Mouse (Mus musculus): ENCODE measurements around the gene Cacna2d3.

The Cacna2d3 gene

DNA sequence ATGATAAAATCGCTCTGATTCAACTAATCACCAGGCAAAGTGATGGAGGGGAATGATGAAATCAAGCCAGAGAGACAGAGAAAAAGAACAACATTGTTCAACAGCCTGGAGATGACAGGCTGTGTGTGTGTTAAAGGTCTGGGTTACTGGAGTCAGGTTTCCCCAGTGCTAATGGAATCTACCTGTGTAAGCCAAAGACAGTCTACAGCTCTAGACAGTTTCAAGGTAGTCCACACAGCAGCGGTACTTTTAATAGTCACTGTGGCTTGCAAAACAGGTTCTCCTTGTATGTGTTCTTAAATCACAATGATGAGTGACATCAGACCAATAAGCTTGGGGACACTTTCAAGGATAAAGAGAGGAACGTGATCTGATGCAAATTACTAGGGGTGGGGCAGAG lies 191.1 kb downstream of the Cacna2d3 start:
- in situ Hi-C loops (cut with MboI; ENCODE audit: low pct_unique_long_range_greater_than_20kb in 1 of 2, low sequenced_read_pairs in 2 of 2, unreplicated experiment in 1 of 2): no loop called here

GRCm38 (mm10) chr14:29528696-29529095 lies 193.0 kb downstream of the Cacna2d3 start:
- in situ Hi-C loops (cut with MboI; ENCODE audit: low pct_unique_long_range_greater_than_20kb in 1 of 2, low sequenced_read_pairs in 2 of 2, unreplicated experiment in 1 of 2): no loop called here

GRCm38 (mm10) chr14:29519751-29520669 lies 201.7 kb downstream of the Cacna2d3 start:
- in situ Hi-C loops (cut with MboI; ENCODE audit: low pct_unique_long_range_greater_than_20kb in 1 of 2, low sequenced_read_pairs in 2 of 2, unreplicated experiment in 1 of 2): no loop called here

- in situ Hi-C loops (cut with MboI; ENCODE audit: low pct_unique_long_range_greater_than_20kb in 1 of 2, low sequenced_read_pairs in 2 of 2, unreplicated experiment in 1 of 2): no loop called here
These were observed 219.0 kb downstream of the Cacna2d3 start for GRCm38 (mm10) chr14:29502667-29503066.

GRCm38 (mm10) chr14:29498546-29499290 lies 222.9 kb downstream of the Cacna2d3 start:
- in situ Hi-C loops (cut with MboI; ENCODE audit: low pct_unique_long_range_greater_than_20kb in 1 of 2, low sequenced_read_pairs in 2 of 2, unreplicated experiment in 1 of 2): no loop called here

DNA sequence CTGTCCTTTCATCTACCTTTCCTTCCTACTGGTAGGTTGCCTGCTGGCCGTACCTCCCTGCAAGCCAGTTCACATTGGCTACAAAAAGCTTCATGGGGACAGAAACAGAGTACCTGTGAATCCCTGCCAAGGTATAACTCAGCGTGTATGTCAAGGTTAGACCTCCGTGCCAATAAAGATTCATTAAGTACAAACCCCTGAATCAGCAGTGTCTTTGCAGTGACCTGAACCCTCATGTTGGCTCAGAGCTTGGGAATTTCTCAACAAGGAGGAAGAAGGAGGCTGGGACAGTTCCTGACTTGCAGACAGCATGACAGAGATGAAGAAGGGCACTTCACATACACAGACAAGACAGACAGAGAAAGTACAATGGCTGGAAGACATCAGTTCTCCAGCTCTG lies 225.1 kb downstream of the Cacna2d3 start:
- in situ Hi-C loops (cut with MboI; ENCODE audit: low pct_unique_long_range_greater_than_20kb in 1 of 2, low sequenced_read_pairs in 2 of 2, unreplicated experiment in 1 of 2): no loop called here

- in situ Hi-C loops (cut with MboI; ENCODE audit: low pct_unique_long_range_greater_than_20kb in 1 of 2, low sequenced_read_pairs in 2 of 2, unreplicated experiment in 1 of 2): no loop called here
These were observed 229.9 kb downstream of the Cacna2d3 start for GRCm38 (mm10) chr14:29491786-29492185.

- in situ Hi-C loops (cut with MboI; ENCODE audit: low pct_unique_long_range_greater_than_20kb in 1 of 2, low sequenced_read_pairs in 2 of 2, unreplicated experiment in 1 of 2): no loop called here
These were observed 236.2 kb downstream of the Cacna2d3 start for GRCm38 (mm10) chr14:29485416-29485815.

- in situ Hi-C loops (cut with MboI; ENCODE audit: low pct_unique_long_range_greater_than_20kb in 1 of 2, low sequenced_read_pairs in 2 of 2, unreplicated experiment in 1 of 2): no loop called here
These were observed 243.2 kb downstream of the Cacna2d3 start for GRCm38 (mm10) chr14:29478403-29478983.

GRCm38 (mm10) chr14:29464277-29464676 lies 257.4 kb downstream of the Cacna2d3 start:
- in situ Hi-C loops (cut with MboI; ENCODE audit: low pct_unique_long_range_greater_than_20kb in 1 of 2, low sequenced_read_pairs in 2 of 2, unreplicated experiment in 1 of 2): no loop called here

GRCm38 (mm10) chr14:29449203-29449602 lies 272.5 kb downstream of the Cacna2d3 start:
- in situ Hi-C loops (cut with MboI; ENCODE audit: low pct_unique_long_range_greater_than_20kb in 1 of 2, low sequenced_read_pairs in 2 of 2, unreplicated experiment in 1 of 2): loop anchor here (10.0 to 25.0 kb wide), 2 partner anchors 124 to 337 kb away; no protein-coding TSS in a partner anchor

- in situ Hi-C loops (cut with MboI; ENCODE audit: low pct_unique_long_range_greater_than_20kb in 1 of 2, low sequenced_read_pairs in 2 of 2, unreplicated experiment in 1 of 2): loop anchor here (10.0 to 25.0 kb wide), 2 partner anchors 119 to 331 kb away; no protein-coding TSS in a partner anchor
These were observed 278.3 kb downstream of the Cacna2d3 start for GRCm38 (mm10) chr14:29443091-29444026.

- in situ Hi-C loops (cut with MboI; ENCODE audit: low pct_unique_long_range_greater_than_20kb in 1 of 2, low sequenced_read_pairs in 2 of 2, unreplicated experiment in 1 of 2): loop anchor here (10.0 to 25.0 kb wide), 2 partner anchors 118 to 330 kb away; no protein-coding TSS in a partner anchor
These were observed 279.2 kb downstream of the Cacna2d3 start for GRCm38 (mm10) chr14:29442476-29442875.

GRCm38 (mm10) chr14:29438666-29439065 lies 283.0 kb downstream of the Cacna2d3 start:
- in situ Hi-C loops (cut with MboI; ENCODE audit: low pct_unique_long_range_greater_than_20kb in 1 of 2, low sequenced_read_pairs in 2 of 2, unreplicated experiment in 1 of 2): loop anchor here in 1 of 2 experiments (25.0 kb wide), 1 partner anchor 326 kb away; no protein-coding TSS in a partner anchor

- in situ Hi-C loops (cut with MboI; ENCODE audit: low pct_unique_long_range_greater_than_20kb in 1 of 2, low sequenced_read_pairs in 2 of 2, unreplicated experiment in 1 of 2): loop anchor here in 1 of 2 experiments (25.0 kb wide), 1 partner anchor 326 kb away; no protein-coding TSS in a partner anchor
These were observed 283.4 kb downstream of the Cacna2d3 start for GRCm38 (mm10) chr14:29438251-29438650.

- in situ Hi-C loops (cut with MboI; ENCODE audit: low pct_unique_long_range_greater_than_20kb in 1 of 2, low sequenced_read_pairs in 2 of 2, unreplicated experiment in 1 of 2): loop anchor here in 1 of 2 experiments (25.0 kb wide), 1 partner anchor 323 kb away; no protein-coding TSS in a partner anchor
These were observed 286.5 kb downstream of the Cacna2d3 start for GRCm38 (mm10) chr14:29435203-29435602.

DNA sequence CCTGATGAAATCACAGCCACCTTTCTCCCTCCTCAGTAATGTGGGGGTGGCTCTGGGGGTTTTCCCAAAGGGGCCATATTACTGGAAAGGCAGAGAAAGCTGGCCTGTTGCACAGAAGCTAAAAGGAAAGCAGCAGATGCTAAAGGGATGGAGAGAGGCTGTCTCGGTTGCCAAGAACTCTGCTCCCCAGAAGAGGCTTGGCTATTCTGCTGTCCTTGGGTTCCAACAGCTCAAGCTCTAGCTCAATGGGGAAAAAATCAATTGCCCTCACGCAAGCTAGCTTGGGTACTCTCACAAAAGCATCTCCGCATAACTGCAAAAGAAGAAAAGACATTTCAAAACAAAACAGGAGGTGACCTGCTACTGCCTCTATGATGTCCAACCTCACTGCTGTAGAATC lies 287.9 kb downstream of the Cacna2d3 start:
- in situ Hi-C loops (cut with MboI; ENCODE audit: low pct_unique_long_range_greater_than_20kb in 1 of 2, low sequenced_read_pairs in 2 of 2, unreplicated experiment in 1 of 2): loop anchor here in 1 of 2 experiments (25.0 kb wide), 1 partner anchor 321 kb away; no protein-coding TSS in a partner anchor
